Mouse (Mus musculus) inflammation-experienced regulatory T-cells, adult 6 months (primary cell): Measurements from ENCODE around the gene Ints7. TPM values are rescaled to one million over a fixed set of nuclear protein-coding genes. Genes with fewer than 3 reads are reported as not detected.

ENCODE experiments used
- ATAC-seq: one replicate; pipeline ENCODE4 v1.8.0; 2017
- polyA plus RNA-seq, 3 experiments: library from polyadenylated mRNA; unstranded; fragments of 100-300 nt; shearing (Covaris generic); gene quantifications; one replicate each; pipeline ENCODE4 v1.2.1; 2017

Ints7 gene
- polyA plus RNA-seq = 10 to 100 TPM; 36.3 to 43.1 (median 40.9) TPM

- peak; percentile 88 for ATAC-seq
Measured at GRCm38 (mm10) chr1:191575458-191576247, at the start of gene Ints7, which contains the start of gene Dtl. TSS of gene Ints7 (plus strand) at chr1:191575636. TSS of gene Dtl (minus strand) at chr1:191575544.

- ATAC-seq = no peak
Measured at GRCm38 (mm10) chr1:191527089-191527488, 48.3 kb upstream of the Ints7 start.

GRCm38 (mm10) chr1:191527921-191528612 lies 47.4 kb upstream of the Ints7 start:
- ATAC-seq = no peak

DNA sequence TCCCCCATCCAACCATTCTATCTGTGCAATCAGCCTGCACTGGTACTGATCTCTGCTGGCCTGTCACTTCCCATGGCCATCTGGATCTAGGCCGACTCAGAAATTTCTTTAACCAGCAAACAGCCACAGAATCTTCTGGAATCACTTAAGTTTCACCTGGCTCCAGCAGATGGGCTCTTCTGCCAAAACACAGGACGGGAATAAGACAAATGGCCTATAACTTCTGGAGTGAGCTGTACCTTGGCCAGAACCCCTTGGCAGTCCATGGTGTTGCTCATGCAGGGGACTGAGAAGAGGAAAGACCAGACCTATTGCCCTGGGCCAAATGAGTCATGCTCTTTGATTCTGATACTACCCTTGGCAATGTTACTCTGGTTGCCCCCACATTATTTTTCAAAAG lies 46.0 kb upstream of the Ints7 start:
- ATAC-seq = no peak

DNA sequence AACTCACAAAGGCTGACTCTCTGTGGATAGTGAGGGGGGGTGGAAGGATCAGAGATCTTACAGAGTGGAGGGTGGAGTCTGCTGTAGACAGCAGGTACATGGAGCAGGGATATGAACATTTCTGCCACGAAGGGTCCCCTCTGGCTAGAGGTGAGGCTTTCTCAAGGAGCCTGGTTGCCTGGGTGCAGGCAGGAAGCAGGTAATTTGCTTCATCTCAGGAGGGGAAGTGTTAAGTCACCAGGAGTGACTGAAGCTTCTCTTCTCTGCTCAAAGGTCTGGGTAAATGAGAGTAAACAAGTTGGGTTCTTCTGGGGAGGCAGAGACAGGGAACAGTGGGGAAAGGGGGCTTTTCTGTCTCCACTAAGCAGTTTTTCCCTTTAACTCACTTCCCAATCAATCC lies 44.4 kb upstream of the Ints7 start:
- ATAC-seq = no peak

DNA sequence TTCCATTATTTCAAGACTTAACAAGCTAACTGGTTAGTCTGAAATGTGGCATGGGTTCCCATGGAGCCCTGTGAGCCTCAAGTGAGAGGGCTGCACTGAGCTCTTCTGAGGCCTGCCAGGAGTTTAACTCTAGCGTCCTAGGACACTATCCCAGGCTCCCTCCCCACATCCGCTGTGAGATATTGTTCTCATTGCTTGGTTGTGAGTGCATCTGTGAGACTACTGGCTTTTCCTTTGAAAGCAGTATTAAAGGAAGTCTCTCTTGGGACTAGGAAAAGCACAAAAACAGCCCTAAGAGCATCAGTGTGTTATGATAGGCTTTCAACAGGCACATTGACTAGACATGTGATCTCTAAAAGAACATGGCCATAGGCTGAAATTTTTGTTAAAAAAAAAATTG lies 40.5 kb upstream of the Ints7 start:
- no peak for ATAC-seq

- no peak for ATAC-seq
Measured at GRCm38 (mm10) chr1:191540300-191540699, 35.1 kb upstream of the Ints7 start.

GRCm38 (mm10) chr1:191541014-191541413 lies 34.4 kb upstream of the Ints7 start:
- no peak for ATAC-seq

DNA sequence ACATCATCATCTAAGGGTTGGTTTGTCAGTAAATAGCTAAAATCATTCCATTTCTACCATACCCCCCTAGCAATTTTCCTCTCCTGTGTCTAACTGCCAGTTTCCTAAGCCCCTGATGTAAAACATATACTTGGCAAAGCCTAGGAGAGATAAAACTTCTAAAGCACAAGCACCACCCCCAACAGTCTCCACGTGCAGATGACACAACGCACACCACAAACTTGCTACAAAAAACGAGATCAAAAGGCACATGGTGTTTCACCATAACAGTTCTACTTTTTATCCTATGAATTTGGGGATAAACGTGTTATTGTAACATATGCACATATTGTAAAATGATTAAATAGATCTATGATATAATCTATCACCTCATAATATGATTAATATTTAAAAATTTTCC lies 33.8 kb upstream of the Ints7 start:
- ATAC-seq = no peak

- no peak for ATAC-seq
Measured at GRCm38 (mm10) chr1:191543747-191544146, 31.7 kb upstream of the Ints7 start.

GRCm38 (mm10) chr1:191550786-191551185 lies 24.6 kb upstream of the Ints7 start:
- ATAC-seq = no peak

- no peak for ATAC-seq
Measured at GRCm38 (mm10) chr1:191557109-191557508, 18.3 kb upstream of the Ints7 start.

- no peak for ATAC-seq
Measured at GRCm38 (mm10) chr1:191559779-191560178, 15.7 kb upstream of the Ints7 start.

DNA sequence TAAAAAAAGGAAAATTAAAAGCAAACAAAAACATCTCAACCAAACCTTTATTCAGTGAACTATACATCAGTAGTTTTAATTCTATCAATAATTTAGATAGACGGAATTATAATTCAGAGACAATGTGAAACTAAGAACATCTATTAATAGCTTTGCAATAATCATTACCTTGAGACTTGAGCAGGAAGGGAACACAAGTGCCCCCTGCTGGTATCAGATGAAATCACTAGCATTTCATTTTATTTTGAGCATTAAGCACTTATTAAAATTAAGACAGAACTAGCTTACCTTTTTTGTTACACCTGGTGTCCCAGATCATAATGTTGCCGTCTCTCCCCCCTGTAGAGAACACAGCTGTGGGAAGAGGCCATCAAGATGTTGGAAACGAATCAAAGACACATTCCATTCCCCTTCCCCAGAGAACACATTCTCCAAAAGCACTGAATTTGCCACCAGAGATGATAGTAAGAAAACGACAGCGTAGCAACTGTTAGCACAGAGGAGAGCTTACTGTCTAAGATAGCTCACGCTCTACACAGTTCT lies 12.5 kb upstream of the Ints7 start:
- peak; percentile 83 for ATAC-seq

GRCm38 (mm10) chr1:191567859-191568258 lies 7.6 kb upstream of the Ints7 start:
- ATAC-seq = no peak

DNA sequence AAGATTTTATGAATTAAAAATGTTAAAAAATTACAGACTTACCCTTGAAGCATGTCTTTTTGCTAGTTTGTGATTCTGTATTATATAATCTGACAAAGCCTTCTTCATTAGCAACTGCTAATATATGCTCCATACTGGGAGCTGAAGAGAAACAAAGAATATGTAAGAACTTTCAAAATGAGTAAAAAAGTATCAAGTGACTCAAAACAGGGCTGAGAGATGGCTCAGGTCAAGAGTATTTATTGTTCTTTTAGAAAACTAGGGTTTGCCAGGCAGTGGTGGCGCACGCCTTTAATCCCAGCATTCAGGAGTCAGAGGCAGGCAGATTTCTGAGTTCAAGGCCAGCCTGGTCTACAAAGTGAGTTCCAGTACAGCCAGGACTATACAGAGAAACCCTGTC lies 5.8 kb upstream of the Ints7 start:
- no peak for ATAC-seq

DNA sequence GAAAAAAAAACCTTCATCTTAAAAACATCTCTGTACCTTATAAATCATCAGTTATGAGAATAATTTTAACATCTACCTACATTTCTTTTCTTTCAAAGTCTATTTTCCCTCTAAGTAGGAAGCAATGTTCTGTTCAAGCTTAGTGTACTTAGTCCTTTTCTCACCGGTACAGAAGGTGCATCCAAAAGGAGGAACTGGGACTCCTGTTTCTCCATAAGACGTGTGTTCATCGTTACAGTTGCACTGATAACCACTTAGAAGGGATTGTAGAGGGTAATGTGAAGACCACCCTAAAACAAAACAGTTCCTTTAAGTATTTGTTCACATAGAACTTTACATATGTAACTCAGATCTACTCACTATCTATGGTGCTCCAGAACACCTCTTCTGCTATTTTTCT lies 5.0 kb upstream of the Ints7 start:
- ATAC-seq = no peak

GRCm38 (mm10) chr1:191573906-191574639 lies 1.4 kb upstream of the Ints7 start:
- no peak for ATAC-seq

DNA sequence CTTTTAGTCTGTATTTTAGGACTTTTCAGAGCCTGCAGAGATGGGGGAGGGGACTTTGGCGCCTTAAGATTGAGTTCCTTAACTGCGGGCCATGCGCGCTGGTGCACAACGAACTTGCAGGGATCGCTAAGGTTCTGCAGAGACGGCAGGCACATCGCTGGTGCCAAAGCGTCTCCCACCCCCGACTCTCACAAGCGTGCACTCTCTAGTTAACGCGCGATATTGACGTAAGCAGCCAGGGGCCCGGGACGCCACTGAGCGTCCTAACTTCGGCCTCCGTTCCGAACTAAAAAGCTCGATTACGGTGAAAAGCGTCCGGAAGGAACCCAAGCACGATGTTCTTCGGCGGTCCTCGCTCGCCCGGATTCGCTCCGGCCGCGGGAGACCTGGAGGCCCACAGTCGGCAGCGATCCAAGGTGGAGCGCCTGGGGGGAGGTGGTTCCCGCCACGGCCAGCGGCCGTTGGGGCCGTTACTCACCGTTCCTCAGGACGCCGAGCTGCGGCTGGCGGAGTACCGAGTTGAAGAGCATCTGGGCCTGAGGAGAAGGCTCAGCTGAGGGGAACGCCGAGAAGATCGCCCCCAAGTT lies 472 bp upstream of the Ints7 start:
- ATAC-seq = peak; percentile 6

DNA sequence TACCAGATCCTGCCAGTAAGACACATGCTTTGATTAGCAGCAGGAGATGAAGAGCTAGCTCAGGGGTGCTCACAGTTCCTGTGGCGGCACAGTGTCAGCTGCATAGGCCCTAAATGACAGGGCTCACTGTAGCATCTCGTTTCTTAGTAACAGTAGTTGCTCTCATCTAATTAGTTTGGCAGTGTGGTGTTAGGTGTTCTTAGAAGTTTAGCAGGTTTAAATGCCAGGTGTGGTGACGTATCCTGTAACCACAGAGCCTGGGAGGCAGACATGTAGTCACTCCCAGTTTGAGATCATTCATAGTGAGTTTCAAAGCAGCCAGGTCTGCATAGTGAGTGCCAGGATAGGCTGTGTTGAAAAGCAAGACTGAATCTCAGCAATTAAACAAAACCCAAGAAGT lies 4.1 kb downstream of the Ints7 start:
- ATAC-seq = no peak

DNA sequence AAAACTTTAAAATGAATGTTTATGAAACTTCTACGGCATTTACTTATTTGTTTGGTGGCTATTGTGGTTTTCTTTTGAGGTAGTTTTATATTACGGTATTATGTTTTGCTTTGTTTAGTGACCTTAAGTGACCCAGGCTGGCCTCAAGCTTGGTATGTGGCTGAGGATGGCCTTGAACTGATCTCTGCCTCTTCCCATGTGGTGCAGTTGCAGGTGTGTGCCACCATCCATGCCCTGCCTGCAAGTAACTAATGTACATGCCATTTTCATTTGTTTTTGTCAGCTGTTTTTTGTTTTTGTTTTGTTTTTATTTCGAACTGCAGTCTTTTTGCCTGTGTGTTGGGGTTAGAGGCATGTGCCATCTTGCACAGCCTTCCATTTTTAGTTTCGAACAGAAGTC lies 6.2 kb downstream of the Ints7 start:
- no peak for ATAC-seq

DNA sequence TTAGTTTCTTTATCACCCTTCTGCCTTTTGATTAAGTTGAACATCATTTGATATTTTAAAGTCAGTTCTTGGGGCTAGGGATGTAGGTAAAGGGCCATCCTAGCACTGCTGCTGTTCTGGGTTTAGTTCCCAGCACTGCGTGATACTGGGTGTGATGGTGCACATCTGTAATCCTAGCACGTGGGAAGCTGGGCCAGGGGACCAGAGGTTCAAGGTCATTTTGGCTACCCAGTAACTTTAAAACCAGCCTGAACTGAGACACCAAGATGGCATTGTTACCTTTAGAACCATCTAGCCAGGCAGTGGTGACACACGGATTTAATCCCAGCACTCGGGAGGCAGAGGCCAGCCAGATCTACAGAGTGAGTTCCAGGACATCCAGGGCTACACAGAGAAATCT lies 8.4 kb downstream of the Ints7 start:
- ATAC-seq = no peak

DNA sequence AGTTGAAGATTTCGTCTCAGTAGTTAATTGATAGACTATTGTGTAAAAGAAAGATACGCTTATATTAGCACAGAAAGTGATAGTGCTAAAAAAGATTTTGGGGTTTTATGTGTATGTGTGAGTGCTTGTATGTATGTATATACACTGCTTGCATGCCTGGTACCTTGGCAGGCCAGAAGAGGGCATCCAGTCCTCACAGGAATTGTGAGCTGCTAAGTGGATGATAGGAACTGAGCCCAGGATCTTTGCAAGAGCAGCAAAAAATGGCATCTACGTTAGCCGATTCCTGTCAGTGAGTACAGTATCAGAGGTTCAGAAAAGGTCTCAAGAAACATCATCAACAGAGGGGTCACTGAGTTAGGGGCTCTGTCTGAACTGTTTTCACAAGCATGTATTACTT lies 9.0 kb downstream of the Ints7 start:
- no peak for ATAC-seq
